Mouse (Mus musculus) limb, embryonic 11.5 days (tissue): Measurements from ENCODE around the gene Scd1. TPM values are rescaled to one million over a fixed set of nuclear protein-coding genes. Genes with fewer than 3 reads are reported as not detected.
"Not testable (repeated sequence)": the region's sequence is repeated elsewhere in the genome, so short reads cannot be mapped to it uniquely, and the experiment has no call there.

ENCODE experiments used
- ATAC-seq: fragments of 200-750 bp; cut with Nextera tagmentation; 2 replicates; pipeline ENCODE4 v1.8.0; 2017; ENCODE audit warnings: low read depth; ENCODE audit not compliant: insufficient number of reproducible peaks, low FRiP score, low TSS enrichment
- DNase-seq: peaks from one replicate; pipeline ENCODE4 v3.0.0-alpha.2; 2015; ENCODE audit warnings: low spot score
- H3K27ac ChIP-seq: fragments of 300-500 bp; sonication (generic); replicated peaks from 2 replicates; pipeline ENCODE4 v1.5.1; 2014; ENCODE audit warnings: low read depth, mild to moderate bottlenecking, low read length
- H3K27me3 ChIP-seq: fragments of 300-500 bp; sonication (generic); 2 replicates; pipeline ENCODE4 v1.6.1; 2014; ENCODE audit warnings: mild to moderate bottlenecking, low read length, mixed read lengths; ENCODE audit not compliant: control insufficient read depth, insufficient read depth
- H3K36me3 ChIP-seq: fragments of 300-500 bp; sonication (generic); 2 replicates; pipeline ENCODE4 v1.6.1; 2014; ENCODE audit warnings: mild to moderate bottlenecking, low read length, moderate library complexity, mixed read lengths; ENCODE audit not compliant: control insufficient read depth, insufficient read depth
- H3K4me1 ChIP-seq: fragments of 300-500 bp; sonication (generic); 2 replicates; pipeline ENCODE4 v1.6.1; 2014; ENCODE audit warnings: low read length, mixed read lengths; ENCODE audit not compliant: control insufficient read depth, insufficient read depth
- H3K4me2 ChIP-seq: fragments of 300-500 bp; sonication (generic); 2 replicates; pipeline ENCODE4 v1.6.1; 2014; ENCODE audit warnings: low read depth, mild to moderate bottlenecking, moderate library complexity; ENCODE audit not compliant: severe bottlenecking
- H3K4me3 ChIP-seq: fragments of 300-500 bp; sonication (generic); 2 replicates; pipeline ENCODE4 v1.5.1; 2014; ENCODE audit warnings: low read depth, low read length
- H3K9ac ChIP-seq: fragments of 300-500 bp; sonication (generic); 2 replicates; pipeline ENCODE4 v1.6.1; 2014; ENCODE audit warnings: mild to moderate bottlenecking, low read length
- H3K9me3 ChIP-seq: fragments of 300-500 bp; sonication (generic); 2 replicates; pipeline ENCODE4 v1.6.1; 2016; ENCODE audit warnings: low read length; ENCODE audit not compliant: control insufficient read depth
- WGBS: fragments of 180-500 bp; shearing (Covaris S2); extraction: QIAGEN DNeasy Blood & Tissue Kit; methylation state at CpG from one replicate; pipeline ENCODE4 v1.1.7; 2014; 5-methylcytosine and 5-hydroxymethylcytosine counted together
- polyA plus RNA-seq: library from polyadenylated mRNA; unstranded; fragments of >200 nt; fragmentation: Nextera tagmentation; extraction: Ambion mirVana; gene quantifications from 2 replicates; pipeline ENCODE4 v1.2.1, GENCODE M21; 2014

The Scd1 gene
- polyA plus RNA-seq, 1 experiment from 2014 or later, result 16.7 TPM

GRCm38 (mm10) chr19:44369371-44369770, 38.3 kb downstream of the Scd1 start:
- Histone ChIP-seq H3K27me3 (no peaks in the 10 kb centered on the region), H3K36me3 (no peaks in the 10 kb centered on the region), H3K9me3 (no peaks in the 10 kb centered on the region), H3K4me3 (no peak overlapping the region), H3K4me2 (no peak overlapping the region), H3K27ac (no peak overlapping the region), H3K9ac (no peak overlapping the region), H3K4me1 (no peaks in the 10 kb centered on the region)
- ATAC-seq (no peak), DNase-seq (no peak)
- WGBS, result 69% methylated on average over 8 of the region's 8 CpGs

GRCm38 (mm10) chr19:44367076-44367475, 40.6 kb downstream of the Scd1 start:
- not testable (repeated sequence) for H3K4me1 ChIP-seq, H3K27ac ChIP-seq, H3K27me3 ChIP-seq, DNase-seq, H3K36me3 ChIP-seq, H3K4me2 ChIP-seq, H3K9ac ChIP-seq, ATAC-seq, H3K4me3 ChIP-seq, H3K9me3 ChIP-seq
- 83% methylated on average over 10 of the region's 10 CpGs for WGBS

GRCm38 (mm10) chr19:44365733-44366132, 41.9 kb downstream of the Scd1 start:
- Histone ChIP-seq H3K9ac (no peak overlapping the region), H3K36me3 (no peaks in the 10 kb centered on the region), H3K27ac (no peak overlapping the region), H3K4me2 (no peak overlapping the region), H3K27me3 (no peaks in the 10 kb centered on the region), H3K9me3 (no peaks in the 10 kb centered on the region), H3K4me3 (no peak overlapping the region), H3K4me1 (no peaks in the 10 kb centered on the region)
- 91% methylated on average over 4 of the region's 4 CpGs for WGBS
- DNase-seq, result no peak
- ATAC-seq, result no peak

- no peak for ATAC-seq
- H3K4me2 ChIP-seq, result no peak overlapping the region
- WGBS, result 81% methylated on average over 8 of the region's 8 CpGs
- no peak overlapping the region for H3K4me3 ChIP-seq
- no peak overlapping the region for H3K27ac ChIP-seq
- no peaks in the 10 kb centered on the region for H3K36me3 ChIP-seq
- no peaks in the 10 kb centered on the region for H3K4me1 ChIP-seq
- no peak for DNase-seq
- no peaks in the 10 kb centered on the region for H3K27me3 ChIP-seq
- H3K9ac ChIP-seq, result no peak overlapping the region
- no peaks in the 10 kb centered on the region for H3K9me3 ChIP-seq
Observed at GRCm38 (mm10) chr19:44364029-44364428, 43.6 kb downstream of the Scd1 start.

- no peaks in the 10 kb centered on the region for H3K27me3 ChIP-seq
- no peak overlapping the region for H3K9ac ChIP-seq
- H3K36me3 ChIP-seq, result no peaks in the 10 kb centered on the region
- H3K4me1 ChIP-seq, result no peaks in the 10 kb centered on the region
- no peaks in the 10 kb centered on the region for H3K9me3 ChIP-seq
- H3K27ac ChIP-seq, result no peak overlapping the region
- DNase-seq, result peak; percentile 85
- ATAC-seq, result no peak
- WGBS, result 22% methylated on average over 13 of the region's 13 CpGs
- H3K4me2 ChIP-seq, result no peak overlapping the region
- no peak overlapping the region for H3K4me3 ChIP-seq
Observed at GRCm38 (mm10) chr19:44363529-44363928, 44.1 kb downstream of the Scd1 start.

GRCm38 (mm10) chr19:44358700-44359099, 49.0 kb downstream of the Scd1 start:
- H3K4me2 ChIP-seq, result no peak overlapping the region
- no peaks in the 10 kb centered on the region for H3K4me1 ChIP-seq
- DNase-seq (no peak), ATAC-seq (no peak)
- no peak overlapping the region for H3K9ac ChIP-seq
- H3K4me3 ChIP-seq, result no peak overlapping the region
- no peaks in the 10 kb centered on the region for H3K9me3 ChIP-seq
- 68% methylated on average over 8 of the region's 8 CpGs for WGBS
- no peaks in the 10 kb centered on the region for H3K36me3 ChIP-seq
- no peaks in the 10 kb centered on the region for H3K27me3 ChIP-seq
- H3K27ac ChIP-seq, result no peak overlapping the region

GRCm38 (mm10) chr19:44351756-44352155, 55.9 kb downstream of the Scd1 start:
- Histone ChIP-seq H3K4me1 (no peaks in the 10 kb centered on the region), H3K4me3 (no peak overlapping the region), H3K27me3 (no peaks in the 10 kb centered on the region), H3K4me2 (no peak overlapping the region), H3K9ac (no peak overlapping the region), H3K36me3 (no peaks in the 10 kb centered on the region), H3K9me3 (no peaks in the 10 kb centered on the region), H3K27ac (no peak overlapping the region)
- ATAC-seq, result no peak
- no peak for DNase-seq
- WGBS, result 78% methylated on average over 7 of the region's 7 CpGs

GRCm38 (mm10) chr19:44349689-44350088, 58.0 kb downstream of the Scd1 start:
- H3K9ac ChIP-seq, result no peak overlapping the region
- no peaks in the 10 kb centered on the region for H3K9me3 ChIP-seq
- no peak overlapping the region for H3K4me3 ChIP-seq
- no peaks in the 10 kb centered on the region for H3K36me3 ChIP-seq
- no peak overlapping the region for H3K27ac ChIP-seq
- ATAC-seq (no peak), DNase-seq (no peak)
- no peak overlapping the region for H3K4me2 ChIP-seq
- 90% methylated on average over 8 of the region's 8 CpGs for WGBS
- H3K27me3 ChIP-seq, result no peaks in the 10 kb centered on the region
- no peaks in the 10 kb centered on the region for H3K4me1 ChIP-seq
